Mouse (Mus musculus) ovary, postnatal 10 days (tissue): ENCODE measurements around the gene Olfr1413.

Experiments
- DNase-seq: peaks from one replicate; pipeline ENCODE4 v3.0.0; 2022; ENCODE audit warnings: low spot score

Olfr1413 gene

DNA sequence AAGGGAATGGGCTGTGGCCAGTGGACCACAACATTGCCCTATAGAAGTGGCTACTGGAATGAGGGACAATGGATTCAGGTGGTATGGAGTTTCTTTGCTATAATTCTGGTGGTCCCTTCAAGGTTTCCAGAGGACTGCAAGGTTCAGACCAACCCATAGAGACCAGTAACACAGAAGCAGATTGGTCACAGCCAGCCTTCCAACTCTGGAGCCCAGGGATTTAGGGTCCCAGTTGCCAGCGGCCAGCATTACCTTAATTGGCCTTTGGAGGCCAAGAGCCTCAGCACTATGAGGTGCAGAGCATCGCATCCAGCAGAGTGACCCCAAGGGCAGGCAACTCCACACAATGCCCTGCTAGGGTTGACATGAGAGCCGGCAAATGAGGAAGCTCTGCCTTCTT lies at the start of gene Olfr1413:
Olfr1413 (plus strand) TSS at position 301 of the 400 bp plus-strand sequence.
- DNase-seq, result no peak

DNA sequence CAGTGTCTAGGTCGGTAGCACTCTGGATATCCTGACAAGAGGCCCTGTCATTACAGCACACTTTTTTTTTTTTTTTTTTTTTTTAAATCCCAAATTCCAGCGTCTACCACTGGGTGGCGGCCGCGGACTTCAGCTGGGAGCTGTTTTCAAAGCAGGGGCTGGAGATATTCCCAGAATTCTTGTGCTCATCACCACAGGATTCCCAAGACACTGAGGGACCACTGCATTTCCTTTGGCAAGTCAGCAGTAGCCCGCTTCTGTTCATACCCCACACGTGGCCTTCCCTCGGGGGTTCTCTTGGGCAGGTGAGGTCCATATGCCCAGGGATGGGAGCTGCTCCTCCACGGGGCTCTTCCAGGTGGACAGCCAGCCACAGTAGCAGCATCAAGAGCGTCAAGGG lies 49.7 kb upstream of the Olfr1413 start:
- no peak for DNase-seq

- DNase-seq, result no peak
Measured at GRCm38 (mm10) chr1:92523764-92524163, 47.4 kb upstream of the Olfr1413 start.

GRCm38 (mm10) chr1:92536972-92537371 lies 34.1 kb upstream of the Olfr1413 start:
- DNase-seq, result no peak

DNA sequence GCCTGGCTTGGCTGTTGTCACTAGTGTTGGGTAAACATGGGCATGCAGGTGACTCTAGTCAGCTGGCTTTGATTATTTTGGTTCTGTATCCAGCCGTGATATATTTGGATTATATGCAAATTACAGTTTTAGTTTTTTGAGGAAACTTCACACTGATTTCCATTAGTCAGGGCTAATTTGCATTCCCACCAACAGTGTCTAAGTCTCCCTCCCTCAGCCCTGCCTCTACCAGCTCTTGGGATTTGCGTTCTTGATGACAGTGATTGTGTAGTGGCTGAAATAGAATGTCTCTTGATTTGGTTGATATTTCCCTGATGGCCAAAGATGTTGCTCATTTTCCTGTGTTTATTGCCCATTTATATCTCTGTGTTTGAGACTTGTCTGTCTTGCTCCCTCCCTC lies 32.1 kb upstream of the Olfr1413 start:
- no peak for DNase-seq

DNA sequence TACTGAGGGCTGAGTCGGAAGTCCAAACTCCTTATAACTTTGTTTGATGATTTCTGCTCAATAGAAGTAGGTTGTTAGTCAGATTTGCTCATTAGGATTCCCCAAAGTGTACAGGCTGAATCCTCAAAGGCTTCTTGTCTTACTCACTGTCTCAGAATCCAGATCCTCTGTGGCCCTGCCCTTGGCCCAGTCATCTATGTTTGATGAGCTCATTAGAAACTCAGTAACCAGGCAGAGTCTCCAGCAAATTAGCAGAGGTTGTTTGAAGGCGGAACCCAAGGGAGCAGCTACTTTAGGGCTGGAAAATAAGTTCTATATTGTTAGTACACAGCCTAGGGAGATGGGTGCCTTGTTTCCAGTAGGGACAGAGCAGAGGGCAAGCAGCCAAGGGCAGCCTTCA lies 25.2 kb upstream of the Olfr1413 start:
- no peak for DNase-seq

GRCm38 (mm10) chr1:92585479-92585878 lies 14.4 kb downstream of the Olfr1413 start, which contains the start of gene Olfr1412:
TSS of gene Olfr1412 (plus strand) at chr1:92585779.
- DNase-seq, result no peak

DNA sequence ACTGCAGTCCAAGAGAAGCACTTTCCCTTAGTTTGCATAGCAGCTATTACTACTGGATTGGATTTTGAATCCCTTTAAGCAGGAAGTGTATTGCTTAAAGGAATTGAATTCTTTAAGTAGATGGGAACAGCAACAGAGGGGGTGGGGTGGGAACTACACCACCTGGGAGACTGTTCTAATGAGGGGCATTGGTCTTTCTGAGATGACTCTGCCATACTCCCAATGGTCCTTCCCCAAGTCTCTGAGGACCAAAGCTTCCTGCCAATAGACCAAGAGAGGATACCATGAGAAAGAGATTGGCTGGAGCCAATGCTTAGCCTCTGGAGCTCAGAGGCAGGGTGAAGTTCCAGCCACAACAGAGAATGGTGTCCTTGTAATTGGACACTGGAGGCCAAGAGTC lies 23.0 kb downstream of the Olfr1413 start, which contains the start of gene Olfr1411:
Olfr1411 (plus strand) TSS at position 301 of the 400 bp plus-strand sequence.
- no peak for DNase-seq

DNA sequence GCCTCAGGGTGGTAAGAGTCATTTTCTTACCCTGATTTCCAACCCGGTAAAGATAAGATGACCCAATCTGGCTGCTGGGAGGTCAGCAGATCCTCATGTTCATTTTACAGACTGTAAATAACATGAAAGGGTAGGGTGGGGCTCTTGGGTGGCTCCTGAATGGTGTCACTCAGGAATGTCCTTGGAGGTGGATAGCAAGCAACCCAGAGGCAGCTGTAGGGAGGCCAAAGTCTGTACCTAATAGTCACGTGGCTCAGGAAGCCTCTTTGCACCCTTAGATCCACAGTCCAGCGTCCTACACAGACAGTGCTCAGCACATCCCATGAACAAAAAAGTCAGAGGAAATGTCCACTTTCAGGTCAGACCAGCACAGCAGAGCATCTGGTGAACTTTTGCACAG lies 24.9 kb downstream of the Olfr1413 start:
- DNase-seq, result no peak

- DNase-seq, result no peak
Measured at GRCm38 (mm10) chr1:92605482-92605881, 34.4 kb downstream of the Olfr1413 start, which contains the start of gene Olfr1410. TSS of gene Olfr1410 (plus strand) at chr1:92605782.

GRCm38 (mm10) chr1:92607711-92608110 lies 36.6 kb downstream of the Olfr1413 start:
- no peak for DNase-seq

GRCm38 (mm10) chr1:92611008-92611407 lies 39.9 kb downstream of the Olfr1413 start:
- no peak for DNase-seq

DNA sequence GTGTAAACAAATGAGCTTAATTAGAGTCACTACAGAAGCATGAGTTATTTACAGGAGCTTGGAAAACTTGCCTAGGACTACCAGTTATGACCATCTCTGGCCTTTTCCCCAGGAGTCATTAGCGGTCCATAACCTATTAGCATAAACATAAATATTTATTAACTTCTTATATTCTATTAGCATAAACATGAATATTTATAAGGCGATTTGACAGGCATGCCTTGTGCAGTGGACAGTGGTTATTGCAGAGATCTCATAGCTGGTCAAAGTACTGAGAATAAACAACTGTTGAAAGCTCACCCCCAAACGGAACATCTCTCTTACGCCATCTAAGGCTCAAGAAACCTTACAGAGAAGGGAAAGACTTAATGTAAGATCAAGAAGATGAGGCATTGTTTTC lies 42.1 kb downstream of the Olfr1413 start:
- DNase-seq, result no peak

GRCm38 (mm10) chr1:92614516-92614915 lies 43.4 kb downstream of the Olfr1413 start:
- no peak for DNase-seq

GRCm38 (mm10) chr1:92616046-92616445 lies 44.9 kb downstream of the Olfr1413 start:
- no peak for DNase-seq

- DNase-seq, result no peak
Measured at GRCm38 (mm10) chr1:92617488-92617887, 46.4 kb downstream of the Olfr1413 start, which contains the start of gene Olfr12. TSS of gene Olfr12 (plus strand) at chr1:92617788.

DNA sequence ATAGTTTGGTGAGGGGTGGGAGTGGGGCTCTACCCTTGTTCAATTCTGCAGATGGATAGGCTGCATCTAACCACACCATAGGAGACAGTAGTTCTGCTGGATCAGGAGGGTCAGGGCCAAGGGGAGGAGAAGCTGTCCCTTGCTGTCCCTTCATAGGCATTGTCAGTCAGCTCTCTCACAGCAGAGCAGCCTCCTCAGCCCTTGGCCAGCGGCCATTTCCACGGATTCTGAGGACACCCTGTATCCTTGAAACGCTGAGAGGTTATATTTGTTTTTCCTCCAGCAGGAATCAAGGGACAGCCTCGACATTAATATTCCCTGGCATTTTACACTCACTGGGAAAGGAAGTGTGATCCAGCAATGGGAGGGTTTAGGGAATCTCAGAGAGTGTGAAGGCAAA lies 47.2 kb downstream of the Olfr1413 start:
- no peak for DNase-seq
